Mouse (Mus musculus) layer of hippocampus, postnatal 10 days (tissue): ENCODE data around the gene Lyg2. TPM values are rescaled to one million over a fixed set of nuclear protein-coding genes. Genes with fewer than 3 reads are reported as not detected.

ENCODE experiments used
- DNase-seq, 2 experiments: peaks; one replicate each; pipeline ENCODE4 v3.0.0; 2021; ENCODE audit warnings: low spot score in 2 of 2
- long read RNA-seq: library from polyadenylated mRNA; stranded (forward); transcript quantifications from one replicate; pipeline ENCODE4 v2.0.0, GENCODE M21; 2023
- total RNA-seq, 2 experiments: library from RNA; stranded (reverse); gene quantifications; 2 replicates each; pipeline ENCODE4 v1.2.3; 2021

Lyg2 gene
- not detected for total RNA-seq
- long read RNA-seq = 0 reads

- DNase-seq = no peak
Observed at GRCm38 (mm10) chr1:37916393-37916792, at the start of gene Lyg2. Gene Lyg2, minus strand, starts transcription at chr1:37916493.

- no peak for DNase-seq
Observed at GRCm38 (mm10) chr1:37965571-37965970, 49.3 kb upstream of the Lyg2 start.

GRCm38 (mm10) chr1:37959486-37959885, 43.2 kb upstream of the Lyg2 start:
- peak; percentile 45 to 57 for DNase-seq

- DNase-seq = no peak
Observed at GRCm38 (mm10) chr1:37958516-37958915, 42.2 kb upstream of the Lyg2 start.

GRCm38 (mm10) chr1:37957659-37958058, 41.4 kb upstream of the Lyg2 start, which contains the start of gene Lyg1:
Gene Lyg1, minus strand, starts transcription at chr1:37957759.
- no peak for DNase-seq

- DNase-seq = peak; percentile 12 to 35
Observed at GRCm38 (mm10) chr1:37956690-37957431, 40.6 kb upstream of the Lyg2 start.

- no peak for DNase-seq
Observed at GRCm38 (mm10) chr1:37955251-37955650, 39.0 kb upstream of the Lyg2 start.

- DNase-seq = no peak
Observed at GRCm38 (mm10) chr1:37954786-37955185, 38.5 kb upstream of the Lyg2 start.

GRCm38 (mm10) chr1:37948906-37949305, 32.6 kb upstream of the Lyg2 start:
- no peak for DNase-seq

GRCm38 (mm10) chr1:37931806-37932205, 15.5 kb upstream of the Lyg2 start:
- peak in 1 of 2 experiments; percentile 26 for DNase-seq

GRCm38 (mm10) chr1:37925971-37926370, 9.7 kb upstream of the Lyg2 start:
- no peak for DNase-seq

GRCm38 (mm10) chr1:37922536-37922935, 6.2 kb upstream of the Lyg2 start:
- DNase-seq = peak; percentile 25 to 29

- DNase-seq = no peak
Observed at GRCm38 (mm10) chr1:37918096-37918495, 1.8 kb upstream of the Lyg2 start.

GRCm38 (mm10) chr1:37917666-37918065, 1.4 kb upstream of the Lyg2 start:
- no peak for DNase-seq

GRCm38 (mm10) chr1:37912751-37913150, 3.5 kb downstream of the Lyg2 start:
- DNase-seq = no peak

GRCm38 (mm10) chr1:37903178-37903577, 13.1 kb downstream of the Lyg2 start:
- DNase-seq = peak; percentile 25 to 38

- DNase-seq = no peak
Observed at GRCm38 (mm10) chr1:37900288-37900687, 16.0 kb downstream of the Lyg2 start.

- no peak for DNase-seq
Observed at GRCm38 (mm10) chr1:37899816-37900215, 16.5 kb downstream of the Lyg2 start.

- no peak for DNase-seq
Observed at GRCm38 (mm10) chr1:37894606-37895005, 21.7 kb downstream of the Lyg2 start.

- DNase-seq = no peak
Observed at GRCm38 (mm10) chr1:37891400-37891799, 24.9 kb downstream of the Lyg2 start.

GRCm38 (mm10) chr1:37890025-37890652, 26.2 kb downstream of the Lyg2 start, which contains the start of the genes Mitd1 and Mrpl30:
Gene Mitd1, minus strand, starts transcription at chr1:37890411.
Gene Mrpl30, plus strand, starts transcription at chr1:37890477.
- peak; percentile 91 to 95 for DNase-seq

- DNase-seq = no peak
Observed at GRCm38 (mm10) chr1:37889206-37889605, 27.1 kb downstream of the Lyg2 start.
